Mouse (Mus musculus): ENCODE data around the gene Ctdspl. TPM values are rescaled to one million over a fixed set of nuclear protein-coding genes. Genes with fewer than 3 reads are reported as not detected.

Ctdspl gene
- polyA plus RNA-seq, 1 experiment from 2014 or later, result 11.1 TPM

DNA sequence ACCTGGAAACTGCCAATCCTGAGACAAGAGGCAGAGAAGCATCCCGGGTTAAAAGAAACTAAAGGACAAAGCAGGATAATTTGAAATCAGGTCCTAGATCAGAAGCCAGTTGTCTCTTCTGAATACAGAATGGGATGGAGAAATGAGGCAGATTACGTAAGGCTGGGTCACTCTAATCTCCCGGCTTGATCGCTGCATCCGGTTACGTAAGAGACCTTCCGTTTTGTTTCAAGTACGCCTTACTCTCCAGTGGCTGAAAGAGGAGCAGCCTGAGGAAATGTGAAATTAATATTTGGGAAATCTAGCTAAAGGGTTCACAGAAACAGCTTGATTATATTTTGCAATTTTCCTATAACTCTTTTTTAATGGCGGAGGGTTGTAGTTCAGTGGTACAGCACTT, 13.2 kb upstream of the Ctdspl start:
- H3K9me3 ChIP-seq (ENCODE audit: control insufficient read depth, low read length), result no peaks in the 10 kb centered on the region
- no peak overlapping the region for H3K4me2 ChIP-seq (ENCODE audit: low read depth, low read length)
- H3K9ac ChIP-seq (replicated peaks; ENCODE audit: low read depth, low read length), result no peak overlapping the region
- H3K4me1 ChIP-seq (ENCODE audit: control insufficient read depth, insufficient read depth, low read length), result no peaks in the 10 kb centered on the region
- H3K27ac ChIP-seq (ENCODE audit: low read depth, low read length), result no peak overlapping the region
- ATAC-seq (ENCODE audit: low read depth), result no peak
- H3K36me3 ChIP-seq (ENCODE audit: control insufficient read depth, insufficient read depth, low read length), result no peaks in the 10 kb centered on the region
- WGBS, result 94% methylated on average over 9 of the region's 9 CpGs
- no peaks in the 10 kb centered on the region for H3K27me3 ChIP-seq (ENCODE audit: control insufficient read depth, insufficient read depth, low read length)
- H3K4me3 ChIP-seq (ENCODE audit: low read depth, low read length), result no peak overlapping the region

DNA sequence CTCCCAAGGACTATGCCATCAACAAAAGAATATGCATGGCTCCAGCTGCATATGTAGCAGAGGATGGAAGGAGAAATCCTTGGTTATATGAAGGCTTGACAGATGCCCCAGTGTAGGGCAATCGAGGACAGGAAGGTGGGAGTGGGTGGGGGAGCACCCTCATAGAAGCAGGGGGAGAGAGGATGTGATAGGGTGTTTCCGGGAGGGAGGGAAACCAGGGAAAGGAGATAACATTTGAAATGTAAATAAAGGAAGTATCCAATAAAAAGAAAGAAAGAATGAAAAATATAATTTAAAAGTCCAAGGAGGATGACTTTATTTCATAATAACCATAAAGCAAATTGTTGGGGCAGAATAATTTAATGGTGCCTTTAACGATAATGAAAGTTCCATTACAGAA, 12.6 kb upstream of the Ctdspl start:
- Histone ChIP-seq H3K27ac (ENCODE audit: low read depth, low read length) (no peak overlapping the region), H3K4me2 (ENCODE audit: low read depth, low read length) (no peak overlapping the region), H3K36me3 (ENCODE audit: control insufficient read depth, insufficient read depth, low read length) (no peaks in the 10 kb centered on the region), H3K9ac (replicated peaks; ENCODE audit: low read depth, low read length) (no peak overlapping the region), H3K9me3 (ENCODE audit: control insufficient read depth, low read length) (no peaks in the 10 kb centered on the region), H3K27me3 (ENCODE audit: control insufficient read depth, insufficient read depth, low read length) (no peaks in the 10 kb centered on the region), H3K4me1 (ENCODE audit: control insufficient read depth, insufficient read depth, low read length) (no peaks in the 10 kb centered on the region), H3K4me3 (ENCODE audit: low read depth, low read length) (no peak overlapping the region)
- no peak for ATAC-seq (ENCODE audit: low read depth)
- 88% methylated on average over 3 of the region's 3 CpGs for WGBS

DNA sequence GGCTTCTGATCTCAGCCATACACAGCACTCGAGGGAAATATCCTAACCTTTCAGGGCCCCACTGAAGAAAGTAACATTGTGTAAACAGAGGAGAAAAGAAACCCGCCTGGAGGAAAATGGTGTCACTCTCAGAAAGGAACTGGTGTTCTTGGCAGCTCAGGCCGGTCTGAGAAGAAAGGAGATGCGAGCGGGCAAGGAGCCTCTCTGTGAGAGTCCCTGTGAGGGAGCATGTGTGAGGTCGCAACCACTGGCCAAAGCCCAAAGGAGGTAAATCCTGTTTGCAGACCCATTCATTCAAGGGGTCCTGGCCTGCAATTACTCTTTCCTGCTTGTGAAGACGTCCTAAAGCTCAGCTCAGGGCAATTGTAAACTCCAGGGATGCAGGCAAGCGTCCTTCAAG, 11.7 kb upstream of the Ctdspl start:
- ATAC-seq (ENCODE audit: low read depth), result peak; percentile 58; the same call in 1 of the 2 replicates
- Histone ChIP-seq H3K9me3 (ENCODE audit: control insufficient read depth, low read length) (no peaks in the 10 kb centered on the region), H3K9ac (replicated peaks; ENCODE audit: low read depth, low read length) (no peak overlapping the region), H3K27me3 (ENCODE audit: control insufficient read depth, insufficient read depth, low read length) (no peaks in the 10 kb centered on the region), H3K4me2 (ENCODE audit: low read depth, low read length) (no peak overlapping the region), H3K4me1 (ENCODE audit: control insufficient read depth, insufficient read depth, low read length) (no peaks in the 10 kb centered on the region), H3K4me3 (ENCODE audit: low read depth, low read length) (no peak overlapping the region), H3K27ac (ENCODE audit: low read depth, low read length) (no peak overlapping the region), H3K36me3 (ENCODE audit: control insufficient read depth, insufficient read depth, low read length) (no peaks in the 10 kb centered on the region)
- WGBS, result 41% methylated on average over 8 of the region's 8 CpGs

DNA sequence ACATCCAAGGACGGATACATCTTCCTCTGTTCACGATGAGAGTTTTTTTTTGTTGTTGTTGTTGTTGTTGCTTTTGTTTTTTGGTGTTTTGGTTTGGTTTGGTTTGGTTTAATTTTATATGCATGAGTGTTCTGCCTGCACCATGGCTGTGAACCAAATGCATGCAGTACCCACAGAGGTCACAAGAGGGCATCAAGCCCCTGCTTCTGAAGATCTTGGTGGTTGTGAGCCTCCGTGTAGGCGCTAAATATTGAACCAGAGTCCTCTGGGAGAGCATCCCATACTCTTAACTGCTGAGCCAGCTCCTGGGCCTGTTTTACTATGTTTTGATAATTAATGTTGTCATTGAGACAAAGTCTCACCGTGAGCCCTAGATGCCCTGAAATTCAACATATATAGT, 11.0 kb upstream of the Ctdspl start:
- ATAC-seq (ENCODE audit: low read depth), result no peak
- H3K36me3 ChIP-seq (ENCODE audit: control insufficient read depth, insufficient read depth, low read length), result no peaks in the 10 kb centered on the region
- no peaks in the 10 kb centered on the region for H3K27me3 ChIP-seq (ENCODE audit: control insufficient read depth, insufficient read depth, low read length)
- H3K27ac ChIP-seq (ENCODE audit: low read depth, low read length), result no peak overlapping the region
- no peak overlapping the region for H3K9ac ChIP-seq (replicated peaks; ENCODE audit: low read depth, low read length)
- no peak overlapping the region for H3K4me3 ChIP-seq (ENCODE audit: low read depth, low read length)
- no peak overlapping the region for H3K4me2 ChIP-seq (ENCODE audit: low read depth, low read length)
- no peaks in the 10 kb centered on the region for H3K4me1 ChIP-seq (ENCODE audit: control insufficient read depth, insufficient read depth, low read length)
- WGBS, result 54% methylated on average over 5 of the region's 5 CpGs
- no peaks in the 10 kb centered on the region for H3K9me3 ChIP-seq (ENCODE audit: control insufficient read depth, low read length)

DNA sequence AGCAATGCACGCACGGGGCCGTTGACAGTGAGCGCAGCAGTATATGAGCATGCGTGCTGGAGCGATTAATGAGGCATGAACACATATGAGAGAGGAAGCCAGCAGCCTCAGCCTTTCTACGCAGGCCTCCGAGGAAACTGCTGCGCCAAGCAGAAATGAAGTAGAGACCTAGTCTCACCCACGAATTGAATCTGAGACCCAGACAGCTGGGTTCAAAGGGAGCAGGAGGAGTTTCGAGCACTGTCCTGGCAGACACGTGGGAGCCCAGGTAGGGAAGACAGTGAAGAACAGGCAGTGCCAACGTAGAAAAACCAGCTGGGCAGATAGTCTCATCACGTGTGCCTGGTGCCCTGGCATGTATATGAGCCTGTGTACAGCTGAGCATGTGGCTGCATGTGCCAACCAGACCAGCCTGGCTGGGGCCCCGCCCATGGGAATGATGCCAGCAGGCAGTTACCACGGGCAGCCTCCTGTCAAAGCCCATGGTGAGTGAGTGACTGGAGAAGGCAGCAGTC, 6.5 kb upstream of the Ctdspl start:
- no peak overlapping the region for H3K4me3 ChIP-seq (ENCODE audit: low read depth, low read length)
- no peak overlapping the region for H3K27ac ChIP-seq (ENCODE audit: low read depth, low read length)
- no peaks in the 10 kb centered on the region for H3K36me3 ChIP-seq (ENCODE audit: control insufficient read depth, insufficient read depth, low read length)
- no peak overlapping the region for H3K9ac ChIP-seq (replicated peaks; ENCODE audit: low read depth, low read length)
- H3K27me3 ChIP-seq (ENCODE audit: control insufficient read depth, insufficient read depth, low read length), result no peaks in the 10 kb centered on the region
- WGBS, result 53% methylated on average over 16 of the region's 16 CpGs
- peak; percentile 71 for ATAC-seq (ENCODE audit: low read depth)
- no peaks in the 10 kb centered on the region for H3K9me3 ChIP-seq (ENCODE audit: control insufficient read depth, low read length)
- no peak overlapping the region for H3K4me2 ChIP-seq (ENCODE audit: low read depth, low read length)
- H3K4me1 ChIP-seq (ENCODE audit: control insufficient read depth, insufficient read depth, low read length), result no peaks in the 10 kb centered on the region

DNA sequence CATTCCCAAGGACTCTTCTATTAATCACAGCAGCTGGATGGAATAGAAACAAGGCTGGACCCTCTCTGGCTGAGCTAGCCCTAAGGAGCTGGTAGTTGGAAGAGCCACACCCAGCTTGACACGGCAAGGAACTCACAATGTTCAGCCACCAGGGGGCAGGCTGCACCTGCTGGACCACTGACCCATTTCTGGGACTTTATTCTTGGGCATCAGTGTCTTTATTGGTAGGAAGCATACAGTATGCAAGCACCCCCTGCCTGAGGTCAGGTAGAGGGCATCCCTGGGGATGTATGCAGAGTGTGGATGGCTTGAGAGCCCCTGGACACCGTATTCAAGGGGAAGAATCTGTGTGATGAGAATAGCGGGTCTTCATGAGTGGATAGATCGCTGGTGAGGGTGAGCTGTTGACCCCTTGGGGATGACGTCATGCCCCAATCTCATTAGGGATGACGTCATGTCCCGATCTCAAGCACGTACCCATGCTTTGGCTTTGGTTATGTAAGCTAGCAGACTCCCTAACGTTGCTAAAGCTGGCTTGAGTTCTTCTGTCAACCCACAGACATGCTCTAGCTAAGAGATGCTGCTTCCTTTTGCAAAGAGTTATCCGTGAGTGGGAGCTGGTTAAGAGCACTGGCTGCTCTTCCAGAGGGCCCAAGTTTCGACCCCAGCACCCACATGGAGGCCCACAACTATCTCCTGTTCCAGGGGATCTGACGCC, 5.3 kb upstream of the Ctdspl start:
- Histone ChIP-seq H3K27ac (ENCODE audit: low read depth, low read length) (no peak overlapping the region), H3K4me2 (ENCODE audit: low read depth, low read length) (no peak overlapping the region), H3K9me3 (ENCODE audit: control insufficient read depth, low read length) (no peaks in the 10 kb centered on the region), H3K9ac (replicated peaks; ENCODE audit: low read depth, low read length) (no peak overlapping the region), H3K27me3 (ENCODE audit: control insufficient read depth, insufficient read depth, low read length) (no peaks in the 10 kb centered on the region), H3K4me1 (ENCODE audit: control insufficient read depth, insufficient read depth, low read length) (0 out of 2 replicates have a peak, but pooled peaks cover 3% of the 10 kb centered on the region), H3K36me3 (ENCODE audit: control insufficient read depth, insufficient read depth, low read length) (no peaks in the 10 kb centered on the region), H3K4me3 (ENCODE audit: low read depth, low read length) (no peak overlapping the region)
- ATAC-seq (ENCODE audit: low read depth), result no peak; the same call in 1 of the 2 replicates
- WGBS, result 45% methylated on average over 12 of the region's 12 CpGs

DNA sequence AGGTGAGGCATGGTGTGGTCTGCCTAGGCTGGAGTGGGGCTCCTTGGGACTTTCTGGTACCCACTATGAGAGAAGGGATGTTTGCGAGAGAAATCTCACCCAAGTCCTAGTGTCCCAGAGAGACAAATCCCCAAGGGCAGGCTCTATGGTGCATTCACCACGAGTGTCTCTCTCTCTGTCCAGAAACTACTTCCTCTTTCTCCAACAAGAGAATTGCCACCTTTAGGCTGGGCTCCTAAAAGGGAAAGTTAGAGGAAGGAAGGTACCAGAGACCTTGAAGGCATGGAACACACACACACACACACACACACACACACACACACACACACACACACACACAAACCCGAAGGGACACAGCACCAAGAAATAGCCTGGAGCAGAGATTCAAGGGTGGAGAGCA, 4.3 kb upstream of the Ctdspl start:
- ATAC-seq (ENCODE audit: low read depth), result no peak
- Histone ChIP-seq H3K9ac (replicated peaks; ENCODE audit: low read depth, low read length) (no peak overlapping the region), H3K27ac (ENCODE audit: low read depth, low read length) (no peak overlapping the region), H3K4me3 (ENCODE audit: low read depth, low read length) (no peak overlapping the region), H3K4me2 (ENCODE audit: low read depth, low read length) (no peak overlapping the region), H3K4me1 (ENCODE audit: control insufficient read depth, insufficient read depth, low read length) (0 out of 2 replicates have a peak, but pooled peaks cover 3% of the 10 kb centered on the region), H3K36me3 (ENCODE audit: control insufficient read depth, insufficient read depth, low read length) (no peaks in the 10 kb centered on the region), H3K9me3 (ENCODE audit: control insufficient read depth, low read length) (no peaks in the 10 kb centered on the region), H3K27me3 (ENCODE audit: control insufficient read depth, insufficient read depth, low read length) (no peaks in the 10 kb centered on the region)
- WGBS, result 81% methylated on average over 3 of the region's 3 CpGs

DNA sequence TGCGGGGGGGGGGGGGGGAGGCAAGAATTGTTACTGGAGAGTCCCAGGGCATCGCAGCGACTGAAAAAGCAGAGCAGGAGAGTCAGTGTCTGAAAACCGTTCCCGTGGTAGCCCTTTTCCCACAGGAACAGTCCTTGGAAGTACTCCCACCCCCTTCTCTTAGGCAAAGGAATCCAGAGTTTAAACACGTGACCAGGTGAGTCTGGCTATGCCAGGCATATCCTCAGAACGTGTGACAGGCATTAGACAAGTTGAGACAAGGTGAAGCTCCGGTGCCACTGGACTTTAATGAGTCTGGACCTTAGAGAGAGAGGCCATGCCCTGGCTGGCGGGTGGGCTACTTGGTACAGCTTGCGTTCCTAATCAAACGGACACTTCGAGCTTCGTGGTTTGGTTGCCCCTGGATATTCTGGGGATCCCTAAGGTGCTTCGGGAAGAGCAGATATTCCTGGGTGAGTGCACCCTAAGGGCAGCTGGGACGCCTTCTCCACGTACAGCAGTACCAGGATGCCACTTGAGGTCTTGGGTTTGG, 1.6 kb upstream of the Ctdspl start:
- H3K4me3 ChIP-seq (ENCODE audit: low read depth, low read length), result peak overlapping the region; percentile 77
- peak overlapping the region; percentile 98 for H3K4me2 ChIP-seq (ENCODE audit: low read depth, low read length)
- no peak for ATAC-seq (ENCODE audit: low read depth)
- H3K9me3 ChIP-seq (ENCODE audit: control insufficient read depth, low read length), result no peaks in the 10 kb centered on the region
- no peak overlapping the region for H3K27ac ChIP-seq (ENCODE audit: low read depth, low read length)
- peaks cover 16% of the 10 kb centered on the region for H3K4me1 ChIP-seq (ENCODE audit: control insufficient read depth, insufficient read depth, low read length)
- H3K27me3 ChIP-seq (ENCODE audit: control insufficient read depth, insufficient read depth, low read length), result no peaks in the 10 kb centered on the region
- H3K9ac ChIP-seq (replicated peaks; ENCODE audit: low read depth, low read length), result no peak overlapping the region
- 14% methylated on average over 16 of the region's 16 CpGs for WGBS
- no peaks in the 10 kb centered on the region for H3K36me3 ChIP-seq (ENCODE audit: control insufficient read depth, insufficient read depth, low read length)

DNA sequence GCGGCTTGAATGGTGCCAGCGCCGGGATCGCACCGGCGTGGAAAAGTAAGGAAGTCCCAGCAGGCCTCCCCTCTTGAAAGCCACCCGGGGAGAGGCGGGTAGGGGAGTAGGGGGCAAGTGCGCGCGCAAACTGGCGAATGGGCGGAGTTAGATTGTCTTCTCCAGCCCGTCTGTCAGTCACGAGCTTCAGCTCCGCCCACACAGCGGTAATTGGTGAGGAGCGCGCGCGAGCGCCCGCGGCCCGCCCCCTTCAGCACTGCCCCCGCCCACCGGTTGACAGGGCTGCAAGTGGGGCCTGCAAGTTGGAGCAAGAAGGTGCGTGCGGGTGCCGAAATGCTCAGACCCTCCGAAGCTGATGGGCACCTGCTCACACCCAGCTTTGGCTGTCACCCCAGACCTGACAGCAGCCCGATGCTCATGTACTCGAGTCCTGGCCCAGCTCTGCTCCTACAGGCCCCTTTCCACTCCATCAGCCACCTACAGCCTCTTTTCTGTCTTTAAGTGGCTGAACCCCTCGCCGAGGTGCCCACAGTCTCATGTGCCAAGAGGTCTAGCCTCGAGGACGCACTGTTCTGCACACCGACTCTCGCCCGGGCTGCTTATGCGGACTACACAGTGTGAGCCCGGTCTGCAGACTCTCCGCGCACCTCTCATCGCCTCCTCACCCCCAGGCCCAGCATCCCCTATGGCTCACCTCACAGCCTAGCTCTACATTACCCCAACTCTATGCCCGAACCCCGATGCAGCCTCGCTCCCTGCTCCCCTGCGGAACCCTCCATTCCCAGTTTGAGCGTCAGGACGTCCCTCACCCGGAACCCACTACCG, 755 bp upstream of the Ctdspl start:
- no peaks in the 10 kb centered on the region for H3K36me3 ChIP-seq (ENCODE audit: control insufficient read depth, insufficient read depth, low read length)
- H3K4me1 ChIP-seq (ENCODE audit: control insufficient read depth, insufficient read depth, low read length), result peaks cover 16% of the 10 kb centered on the region
- H3K4me2 ChIP-seq (ENCODE audit: low read depth, low read length), result peak overlapping the region; percentile 98
- H3K9me3 ChIP-seq (ENCODE audit: control insufficient read depth, low read length), result no peaks in the 10 kb centered on the region
- H3K27ac ChIP-seq (ENCODE audit: low read depth, low read length), result peak overlapping the region; percentile 81
- peak overlapping the region; percentile 77 for H3K4me3 ChIP-seq (ENCODE audit: low read depth, low read length)
- WGBS, result under 1% methylated on average over 52 of the region's 53 CpGs
- ATAC-seq (ENCODE audit: low read depth), result peak; percentile 82
- peak overlapping the region; percentile 83 for H3K9ac ChIP-seq (replicated peaks; ENCODE audit: low read depth, low read length)
- H3K27me3 ChIP-seq (ENCODE audit: control insufficient read depth, insufficient read depth, low read length), result no peaks in the 10 kb centered on the region
